Mouse (Mus musculus) ZHBTc4 (cell line): ENCODE measurements at regions not wholly inside any gene's neighbourhood (a gene's known extent, or its start where the extent isn't known, plus 50 kb on each side); places are given as distances from the start of the nearest gene placed in this dataset.

Experiments
- DNase-seq: peaks from one replicate; pipeline ENCODE4 v3.0.0-alpha.2; 2011; ENCODE audit warnings: low read depth, low spot score

GRCm38 (mm10) chr4:32177933-32178639 is 60.5 kb upstream of the Bach2 start:
- DNase-seq: no peak

- DNase-seq: peak; percentile 37
Observed at GRCm38 (mm10) chr4:32179707-32180241, 58.8 kb upstream of the Bach2 start.

DNA sequence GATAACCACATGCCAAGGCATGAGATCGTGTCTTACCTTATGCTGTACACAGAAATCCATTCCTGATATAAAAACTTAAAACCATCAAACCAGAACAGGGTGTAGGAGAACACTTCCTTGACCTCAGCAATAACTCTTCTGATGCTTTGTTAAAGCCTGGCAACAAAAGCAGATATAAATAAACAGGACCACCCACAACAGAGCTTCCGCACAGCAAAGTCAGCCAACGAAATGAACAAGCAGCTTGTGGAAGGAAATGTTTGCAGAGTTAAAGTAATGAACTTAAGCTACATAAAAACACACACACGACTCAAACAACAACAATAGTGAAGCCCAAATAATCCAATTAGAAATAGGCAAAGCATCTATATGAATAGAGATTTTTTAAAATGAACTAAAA is 54.8 kb upstream of the Bach2 start:
- no peak for DNase-seq

- no peak for DNase-seq
Observed at GRCm38 (mm10) chr4:32185986-32186385, 52.6 kb upstream of the Bach2 start.

DNA sequence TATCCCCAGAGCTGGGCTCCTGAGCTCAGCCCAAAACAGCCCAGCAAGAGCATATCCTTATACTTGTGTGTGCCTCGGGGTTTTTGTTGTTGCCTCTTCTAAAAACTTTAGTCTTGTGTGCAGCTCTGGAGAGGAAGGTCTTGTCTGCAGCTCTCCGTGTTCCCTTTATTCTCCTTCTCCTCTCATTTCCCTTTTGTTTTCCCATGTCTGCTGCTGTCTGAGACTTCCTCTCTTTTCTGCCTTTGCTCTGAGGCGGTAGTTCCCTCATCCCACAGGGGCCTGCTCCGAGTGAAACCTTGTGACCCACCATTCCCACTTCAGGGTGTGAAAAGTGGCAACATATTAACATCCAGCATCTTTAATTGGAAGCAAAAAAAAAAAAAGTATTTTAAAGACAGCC is 51.5 kb upstream of the Bach2 start:
- DNase-seq: no peak

- DNase-seq: no peak
Observed at GRCm38 (mm10) chr4:32188076-32188475, 50.5 kb upstream of the Bach2 start.

- DNase-seq: no peak
Observed at GRCm38 (mm10) chr4:32188752-32189415, 49.7 kb upstream of the Bach2 start.
